Mouse (Mus musculus): ENCODE data around the gene Rabgap1.
A peak's percentile ranks its signal among the peaks of the same experiment; 100 is the strongest.

Gene Rabgap1

GRCm38 (mm10) chr2:37511134-37511901, 68.2 kb downstream of the Rabgap1 start:
- DNase-seq (ENCODE audit: low read depth, low spot score), result no peak

GRCm38 (mm10) chr2:37516030-37516710, 73.1 kb downstream of the Rabgap1 start, which contains the start of gene Gpr21:
Gene Gpr21, plus strand, starts transcription at chr2:37516332.
- DNase-seq (ENCODE audit: low read depth, low spot score), result no peak

- no peak for DNase-seq (ENCODE audit: low read depth, low spot score)
Measured at GRCm38 (mm10) chr2:37516922-37517462, 73.9 kb downstream of the Rabgap1 start.

DNA sequence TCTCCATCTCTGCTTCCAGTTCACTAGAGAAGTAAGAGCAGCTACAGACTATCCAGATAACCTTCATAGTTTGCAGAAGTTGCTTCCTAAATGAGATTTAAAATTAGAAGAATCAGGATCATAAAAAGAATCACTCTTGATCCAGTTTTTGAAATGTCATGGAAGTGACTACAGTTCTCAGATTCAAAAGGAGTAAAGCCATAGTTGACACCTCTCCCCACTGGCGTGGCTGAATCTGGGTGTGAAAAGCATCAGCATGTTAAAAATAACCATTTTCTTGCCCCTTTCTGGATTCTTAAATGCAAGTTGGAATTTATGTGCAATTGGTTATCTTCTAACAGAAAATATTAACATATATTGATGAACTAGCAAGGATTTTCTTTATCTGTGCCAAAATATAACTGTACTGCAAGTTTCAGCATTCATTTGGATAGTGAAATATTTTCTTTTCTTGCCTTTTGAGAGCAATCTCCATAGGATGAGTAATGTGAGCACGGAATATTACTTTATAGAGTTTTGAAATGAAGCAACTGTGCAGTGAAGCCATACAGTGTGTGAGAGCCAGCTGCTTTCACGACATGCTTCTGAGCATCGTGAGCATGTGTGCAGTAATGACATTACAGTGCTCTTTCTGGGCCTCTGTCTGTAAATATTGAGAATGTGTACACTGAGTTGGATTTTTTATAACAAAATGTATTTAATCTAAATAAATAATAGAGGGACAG, 75.6 kb downstream of the Rabgap1 start:
- DNase-seq (ENCODE audit: low read depth, low spot score), result no peak

DNA sequence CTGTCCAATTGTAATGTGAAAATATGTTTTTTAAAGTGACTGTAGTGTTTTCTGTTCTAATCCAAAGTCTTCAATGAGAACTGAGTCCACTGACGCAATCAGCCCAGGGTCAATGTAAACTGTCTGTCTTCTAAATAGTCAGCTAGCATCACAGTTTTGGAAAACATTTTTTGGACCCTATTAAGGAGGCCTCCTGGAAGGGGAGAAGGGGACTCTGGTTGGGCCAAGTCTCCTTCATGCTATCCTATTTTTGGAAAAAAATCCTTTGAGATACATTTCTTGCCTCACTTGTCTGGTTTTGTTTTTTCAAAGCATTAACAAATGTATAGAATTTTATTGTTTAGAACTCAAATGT, 76.2 kb downstream of the Rabgap1 start:
- DNase-seq (ENCODE audit: low read depth, low spot score), result no peak

GRCm38 (mm10) chr2:37527587-37527986, 84.5 kb downstream of the Rabgap1 start:
- DNase-seq (ENCODE audit: low read depth, low spot score), result no peak

DNA sequence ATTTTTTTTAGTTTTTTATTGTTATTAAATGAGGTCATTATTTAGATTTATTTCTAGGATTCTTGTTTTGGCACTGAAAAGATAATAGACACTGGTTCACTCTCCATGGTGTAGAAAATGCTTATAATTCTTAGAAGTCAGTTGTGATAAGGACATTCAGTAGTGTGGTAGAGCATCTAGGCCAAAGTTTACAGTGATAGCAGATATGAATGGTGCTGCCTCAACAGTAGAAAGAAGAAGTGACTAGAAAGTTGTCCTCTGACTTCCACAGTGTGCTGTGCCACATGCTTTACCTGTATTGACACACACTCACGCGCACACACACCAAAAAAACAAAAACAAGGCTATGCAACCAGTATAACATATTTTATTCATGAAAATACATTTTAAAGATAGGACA, 86.3 kb downstream of the Rabgap1 start:
- no peak for DNase-seq (ENCODE audit: low read depth, low spot score)

GRCm38 (mm10) chr2:37530766-37531165, 87.7 kb downstream of the Rabgap1 start:
- DNase-seq (ENCODE audit: low read depth, low spot score), result no peak

GRCm38 (mm10) chr2:37531639-37532038, 88.6 kb downstream of the Rabgap1 start:
- no peak for DNase-seq (ENCODE audit: low read depth, low spot score)

- DNase-seq (ENCODE audit: low read depth, low spot score), result no peak
Measured at GRCm38 (mm10) chr2:37549346-37550012, 106.4 kb downstream of the Rabgap1 start.

- no peak for DNase-seq (ENCODE audit: low read depth, low spot score)
Measured at GRCm38 (mm10) chr2:37556366-37556765, 113.3 kb downstream of the Rabgap1 start.

DNA sequence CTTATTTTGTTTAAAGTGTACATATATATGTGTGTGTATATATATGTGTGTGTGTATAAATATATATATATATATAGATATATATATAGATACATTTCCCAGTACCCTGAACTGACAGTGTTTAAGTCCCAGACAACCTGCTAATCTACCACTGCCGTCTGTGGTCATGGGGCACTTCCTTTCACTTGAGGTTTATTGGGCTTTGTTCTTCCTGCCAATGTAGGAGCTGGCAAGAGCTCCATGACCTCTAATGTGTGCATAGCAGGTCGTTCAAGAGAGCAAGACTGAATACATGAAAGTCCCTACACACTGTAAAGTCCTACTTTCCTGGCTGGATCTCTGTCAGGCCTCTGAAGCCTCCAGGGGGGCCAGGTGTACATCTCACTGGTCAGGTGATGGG, 122.5 kb downstream of the Rabgap1 start:
- no peak for DNase-seq (ENCODE audit: low read depth, low spot score)

DNA sequence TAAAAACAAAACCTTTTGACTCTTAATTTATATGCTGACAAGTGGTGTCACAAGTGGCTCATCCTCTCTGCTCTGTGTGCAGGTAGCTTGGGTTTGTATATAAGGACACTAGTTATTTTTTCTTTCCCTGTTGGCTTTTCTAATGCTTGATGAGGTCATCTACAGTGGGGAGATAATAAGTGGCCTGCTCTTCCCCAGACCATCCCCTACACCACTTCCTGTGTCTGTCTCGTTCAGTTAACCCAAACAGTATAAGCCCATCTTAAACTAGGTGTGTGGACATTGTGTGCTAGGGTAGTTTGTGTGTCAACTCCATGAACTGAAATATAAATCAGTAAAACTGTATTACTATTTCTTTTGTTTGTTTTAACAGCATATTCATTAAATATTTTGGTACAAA, 123.0 kb downstream of the Rabgap1 start:
- no peak for DNase-seq (ENCODE audit: low read depth, low spot score)

DNA sequence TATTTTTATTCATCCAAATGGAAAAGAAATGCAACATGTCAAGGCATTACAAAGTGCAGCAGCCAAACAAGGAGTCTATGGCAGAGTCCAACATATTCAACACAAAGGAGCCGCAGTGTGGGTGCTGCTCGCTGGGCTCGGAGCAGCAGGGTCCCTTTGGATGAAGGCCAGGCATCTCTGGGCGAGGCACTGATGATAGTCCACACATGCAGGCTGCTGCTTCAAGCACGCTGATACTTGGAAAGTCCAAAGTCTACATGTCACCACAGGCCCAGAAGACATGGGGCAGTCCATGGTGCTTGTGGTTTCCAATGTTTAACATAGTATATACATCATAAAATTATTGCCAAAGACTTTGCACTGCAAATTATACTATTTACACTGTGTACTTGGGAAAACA, 126.8 kb downstream of the Rabgap1 start:
- DNase-seq (ENCODE audit: low read depth, low spot score), result no peak

DNA sequence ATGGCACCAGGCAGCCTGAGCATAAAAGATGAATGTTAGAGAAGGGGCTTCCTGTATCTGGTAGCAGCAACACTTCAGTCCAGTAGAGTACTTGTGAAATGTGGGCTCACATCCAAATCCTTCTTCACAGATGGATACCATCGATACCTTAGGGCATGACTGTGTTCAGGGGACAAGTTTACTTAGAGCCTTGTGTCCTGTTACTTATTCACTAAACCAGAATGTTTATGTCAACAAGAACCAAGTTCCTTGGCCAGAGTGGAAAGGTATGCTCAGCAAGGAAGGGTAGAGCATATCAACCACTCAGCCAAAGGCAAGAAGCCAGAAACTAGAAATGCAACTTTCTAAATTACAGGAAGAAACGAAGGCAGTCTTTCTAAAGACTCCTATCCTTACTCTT, 127.6 kb downstream of the Rabgap1 start:
- no peak for DNase-seq (ENCODE audit: low read depth, low spot score)

- no peak for DNase-seq (ENCODE audit: low read depth, low spot score)
Measured at GRCm38 (mm10) chr2:37572141-37572540, 129.1 kb downstream of the Rabgap1 start.

DNA sequence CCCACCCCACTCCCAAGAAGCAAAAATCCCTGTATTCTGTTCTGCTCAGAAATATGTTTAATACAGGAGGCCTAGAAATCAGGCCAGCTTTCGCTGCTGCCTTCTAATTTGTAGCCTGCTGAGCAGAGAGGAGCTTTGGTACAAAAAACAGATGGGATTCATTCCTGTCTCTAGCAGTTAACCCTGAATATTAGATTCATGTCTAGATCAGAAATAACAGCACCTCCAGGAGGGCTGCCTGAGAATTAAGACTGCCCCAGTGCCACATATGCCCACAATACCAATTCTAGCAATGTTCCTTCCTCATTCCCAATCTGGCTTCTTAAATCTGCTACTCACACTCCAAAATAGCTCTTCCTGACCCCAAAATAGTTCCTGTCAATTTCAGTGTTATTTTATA, 133.6 kb downstream of the Rabgap1 start:
- DNase-seq (ENCODE audit: low read depth, low spot score), result no peak

DNA sequence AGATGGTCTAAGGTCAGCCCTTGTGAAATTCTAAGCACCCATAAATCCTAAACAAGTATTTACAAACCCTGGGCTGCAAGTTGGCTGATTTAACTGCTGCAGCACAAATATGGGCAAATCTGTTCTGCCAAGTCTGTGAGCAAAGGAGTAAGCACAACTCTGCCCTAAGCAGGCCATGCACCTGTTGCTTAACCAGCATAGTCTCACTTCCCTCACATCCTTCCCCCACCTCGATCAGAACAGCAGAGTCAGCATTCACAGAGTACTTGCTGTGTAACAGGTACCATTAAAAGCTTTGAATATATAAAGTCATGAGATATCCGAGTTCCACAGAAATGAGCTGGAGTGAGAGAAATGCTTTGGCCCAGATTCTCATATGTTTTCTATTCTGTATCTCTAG, 135.1 kb downstream of the Rabgap1 start:
- DNase-seq (ENCODE audit: low read depth, low spot score), result peak; percentile 80

DNA sequence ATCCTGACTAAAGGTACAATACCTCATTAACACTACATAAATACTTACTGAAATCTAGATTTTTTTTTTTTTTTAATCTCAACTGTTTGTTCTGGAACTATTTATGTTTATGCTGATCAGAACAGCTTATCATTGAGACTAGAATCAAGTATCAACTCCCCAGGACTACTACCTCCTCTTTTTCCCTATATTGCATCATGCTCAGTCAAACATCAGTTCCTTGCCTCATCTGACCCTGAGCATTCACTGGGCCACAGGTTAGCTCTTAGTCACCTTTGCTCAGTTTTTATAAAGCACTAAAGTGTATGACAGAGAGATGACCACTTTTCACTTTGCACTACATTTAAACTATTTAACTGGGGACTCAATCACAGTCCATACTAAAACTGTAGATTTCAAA, 144.8 kb downstream of the Rabgap1 start:
- no peak for DNase-seq (ENCODE audit: low read depth, low spot score)
